Comparison of ENCODE assay signal across 15 mouse cellular contexts in the genomic region with DNA sequence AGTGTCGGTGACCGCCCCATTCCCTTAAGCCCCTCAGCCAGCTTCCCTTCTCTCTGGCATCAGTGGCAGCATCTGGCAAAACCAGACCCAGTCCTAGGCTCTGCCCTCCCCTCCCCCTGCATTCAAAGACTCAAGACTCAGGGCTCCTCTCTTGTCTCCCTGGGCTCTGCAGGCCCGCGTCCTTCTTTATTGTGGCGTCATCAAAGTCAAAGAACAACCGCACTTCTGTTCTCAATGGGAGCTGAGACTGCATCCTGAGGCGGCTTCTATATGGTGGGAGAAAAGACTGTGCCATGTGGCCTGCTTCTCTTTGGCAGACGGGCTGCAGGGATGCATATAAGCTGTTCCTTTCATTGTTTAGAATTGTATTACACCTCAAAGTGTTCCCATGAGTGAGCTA.
DNase-seq lines count a peak whose midpoint lies in the region; ATAC-seq lines count a peak whose summit lies in the region.
"Had no signal": no experiment of that assay in that cellular context is flagged by ENCODE, and none has a peak within 500 bp of the region (broad histone marks: within the 10 kb centered on the region; RNA-seq: fewer than 3 reads in every experiment).

No protein-coding gene starts in this region.

- no peak overlapping the region for H3K4me3 ChIP-seq in neural tube, embryonic 11.5 days (ENCODE audit: low read depth, low read length)
- no peak overlapping the region for H3K4me3 ChIP-seq in forebrain, embryonic 13.5 days
- H3K4me3 ChIP-seq in hindbrain, embryonic 15.5 days, result no peak overlapping the region
- H3K4me3 ChIP-seq in neural tube, embryonic 12.5 days, result no peak overlapping the region
- H3K4me3 ChIP-seq: embryonic facial prominence, embryonic 15.5 days; gastrocnemius, adult 2 months; myocyte had no signal

- no peaks in the 10 kb centered on the region for H3K9me3 ChIP-seq in neural tube, embryonic 11.5 days (ENCODE audit: control insufficient read depth, low read length)
- H3K9me3 ChIP-seq in forebrain, embryonic 13.5 days (replicated peaks), result no peaks in the 10 kb centered on the region
- no peaks in the 10 kb centered on the region for H3K9me3 ChIP-seq in hindbrain, embryonic 15.5 days
- no peaks in the 10 kb centered on the region for H3K9me3 ChIP-seq in neural tube, embryonic 12.5 days
- H3K9me3 ChIP-seq: embryonic facial prominence, embryonic 15.5 days had no signal

- WGBS in neural tube, embryonic 11.5 days, result 27% methylated on average over 8 of the region's 8 CpGs
- WGBS in forebrain, embryonic 13.5 days, result 9% methylated on average over 8 of the region's 8 CpGs
- WGBS in hindbrain, embryonic 15.5 days, result 26% methylated on average over 8 of the region's 8 CpGs
- 18% methylated on average over 8 of the region's 8 CpGs for WGBS in neural tube, embryonic 12.5 days

- H3K27me3 ChIP-seq in neural tube, embryonic 11.5 days (ENCODE audit: control insufficient read depth, insufficient read depth, low read length), result no peaks in the 10 kb centered on the region
- H3K27me3 ChIP-seq in forebrain, embryonic 13.5 days, result no peaks in the 10 kb centered on the region
- H3K27me3 ChIP-seq in hindbrain, embryonic 15.5 days, result no peaks in the 10 kb centered on the region
- no peaks in the 10 kb centered on the region for H3K27me3 ChIP-seq in neural tube, embryonic 12.5 days (replicated peaks)
- H3K27me3 ChIP-seq: embryonic facial prominence, embryonic 15.5 days had no signal

- peak overlapping the region; percentile 15; the same call in 1 of the 2 replicates for H3K9ac ChIP-seq in neural tube, embryonic 11.5 days (ENCODE audit: low read length)
- no peak overlapping the region for H3K9ac ChIP-seq in forebrain, embryonic 13.5 days
- no peak overlapping the region for H3K9ac ChIP-seq in hindbrain, embryonic 15.5 days
- no peak overlapping the region for H3K9ac ChIP-seq in neural tube, embryonic 12.5 days
- H3K9ac ChIP-seq: embryonic facial prominence, embryonic 15.5 days had no signal

- ATAC-seq in neural tube, embryonic 11.5 days (ENCODE audit: insufficient read depth, low FRiP score, low TSS enrichment), result 0 out of 2 replicates have a peak, but pooled peaks have one; percentile 23
- ATAC-seq in forebrain, embryonic 13.5 days, result peak; percentile 48; the same call in 1 of the 2 replicates
- ATAC-seq in hindbrain, embryonic 15.5 days (ENCODE audit: low FRiP score, low read depth), result peak; percentile 24; the same call in 1 of the 2 replicates
- peak; percentile 43 for ATAC-seq in neural tube, embryonic 12.5 days (ENCODE audit: low FRiP score, low read depth)

- H3K27ac ChIP-seq in neural tube, embryonic 11.5 days (ENCODE audit: low read depth, low read length), result no peak overlapping the region
- H3K27ac ChIP-seq in forebrain, embryonic 13.5 days, result peak overlapping the region; percentile 48
- H3K27ac ChIP-seq in hindbrain, embryonic 15.5 days (replicated peaks), result peak overlapping the region; percentile 69
- no peak overlapping the region; the same call in 1 of the 2 replicates for H3K27ac ChIP-seq in neural tube, embryonic 12.5 days
- H3K27ac ChIP-seq: embryonic facial prominence, embryonic 15.5 days; gastrocnemius, adult 2 months had no signal

- peak; percentile 29 for DNase-seq in neural tube, embryonic 11.5 days (ENCODE audit: low spot score)
- no peak for DNase-seq in neural tube, embryonic 10.5 days (ENCODE audit: extremely low spot score, low spot score)
- no peak for DNase-seq in right cerebral cortex, adult 2 months (ENCODE audit: low spot score in 2 of 2)
- DNase-seq in testis, postnatal 10 days (ENCODE audit: low spot score), result no peak
- DNase-seq in cerebellum, adult 9-10 months, result no peak
- DNase-seq: adrenal gland, adult 2 months; gastrocnemius, adult 2 months; kidney, postnatal 14 days; lung, postnatal 10 days; right cerebral cortex, postnatal 25 days had no signal

- H3K4me2 ChIP-seq in neural tube, embryonic 11.5 days (ENCODE audit: low read depth), result no peak overlapping the region
- no peak overlapping the region for H3K4me2 ChIP-seq in forebrain, embryonic 13.5 days
- no peak overlapping the region for H3K4me2 ChIP-seq in hindbrain, embryonic 15.5 days
- no peak overlapping the region for H3K4me2 ChIP-seq in neural tube, embryonic 12.5 days (replicated peaks)
- H3K4me2 ChIP-seq: embryonic facial prominence, embryonic 15.5 days had no signal

- peaks cover 7% of the 10 kb centered on the region for H3K4me1 ChIP-seq in neural tube, embryonic 11.5 days (ENCODE audit: control insufficient read depth, insufficient read depth, low read length)
- peaks cover 24% of the 10 kb centered on the region for H3K4me1 ChIP-seq in forebrain, embryonic 13.5 days
- peaks cover 11% of the 10 kb centered on the region for H3K4me1 ChIP-seq in hindbrain, embryonic 15.5 days (replicated peaks)
- H3K4me1 ChIP-seq in neural tube, embryonic 12.5 days, result peaks cover 11% of the 10 kb centered on the region

- no peaks in the 10 kb centered on the region for H3K36me3 ChIP-seq in neural tube, embryonic 11.5 days (ENCODE audit: control insufficient read depth, insufficient read depth, low read length)
- no peaks in the 10 kb centered on the region for H3K36me3 ChIP-seq in forebrain, embryonic 13.5 days (ENCODE audit: poor library complexity, severe bottlenecking)
- no peaks in the 10 kb centered on the region for H3K36me3 ChIP-seq in hindbrain, embryonic 15.5 days
- H3K36me3 ChIP-seq in neural tube, embryonic 12.5 days, result no peaks in the 10 kb centered on the region
- H3K36me3 ChIP-seq: embryonic facial prominence, embryonic 15.5 days had no signal

Comparison
In these comparisons a context has a peak if more than half of its experiments do, and no peak if none do; other contexts are left out.
1. H3K27ac ChIP-seq: peak in forebrain, embryonic 13.5 days (single experiment) and hindbrain, embryonic 15.5 days (single experiment); none in neural tube, embryonic 11.5 days (single experiment) and neural tube, embryonic 12.5 days (single experiment).
2. Peak in every context shown above with its lines, with median percentiles within 50 percentile points of each other: ATAC-seq.